Mouse (Mus musculus) myocyte (in vitro differentiated cells): Measurements from ENCODE around the gene Prkca.

Experiments
- E2F4 ChIP-seq: IDR thresholded peaks from one replicate; pipeline ENCODE4 v1.6.1; 2011; ENCODE audit warnings: mild to moderate bottlenecking, control low read depth, moderate library complexity; ENCODE audit not compliant: insufficient read depth
- MYOG ChIP-seq, 3 experiments: IDR thresholded peaks; one replicate each; pipeline ENCODE4 v1.6.1; 2011; ENCODE audit warnings: control low read depth in 2 of 3, low read depth in 2 of 3, mild to moderate bottlenecking in 2 of 3; ENCODE audit not compliant: insufficient read length in 2 of 3, control insufficient read depth in 1 of 3, insufficient read depth in 1 of 3
- POLR2A ChIP-seq: IDR thresholded peaks from one replicate; pipeline ENCODE4 v1.6.1; 2011; ENCODE audit warnings: low read depth, mild to moderate bottlenecking, control low read depth, moderate library complexity; ENCODE audit not compliant: insufficient read length
- USF1 ChIP-seq: IDR thresholded peaks from one replicate; pipeline ENCODE4 v1.6.1; 2011; ENCODE audit warnings: low read depth, mild to moderate bottlenecking, control low read depth, moderate library complexity

- no peak for TF ChIP-seq USF1
- TF ChIP-seq E2F4 = no peak
- TF ChIP-seq POLR2A = no peak
- peak in 2 of 3 experiments; percentile 17 to 56 for TF ChIP-seq MYOG (IDR thresholded peaks at IDR 0.05; ENCODE audit: control insufficient read depth in 1 of 3, insufficient read depth in 1 of 3, insufficient read length in 2 of 3, low read depth in 2 of 3)
These were observed 273.7 kb downstream of the Prkca start for GRCm38 (mm10) chr11:108070038-108070437.
